8 mouse cellular contexts compared by ENCODE assay signal in genomic region chr2:91537588-91538205, GRCm38 (mm10). TPM values are rescaled to one million over a fixed set of nuclear protein-coding genes. Genes with fewer than 3 reads are reported as not detected.
DNase-seq lines count a peak whose midpoint lies in the region; ATAC-seq and TF ChIP-seq lines count a peak whose summit lies in the region.

No protein-coding gene starts in this region.

- peak overlapping the region; percentile 33; the same call in 1 of the 2 replicates for H3K9ac ChIP-seq in forebrain, embryonic 15.5 days (replicated peaks)
- peak overlapping the region; percentile 58 for H3K9ac ChIP-seq in liver, embryonic 16.5 days (ENCODE audit: low read depth, low read length)
- 0 out of 2 replicates have a peak overlapping the region, but pooled peaks have one; percentile 21 for H3K9ac ChIP-seq in neural tube, embryonic 12.5 days
- peak overlapping the region; percentile 48; the same call in 1 of the 2 replicates for H3K9ac ChIP-seq in stomach, postnatal 0 days (ENCODE audit: low read length)

- 2% methylated on average over 17 of the region's 17 CpGs for WGBS in forebrain, embryonic 15.5 days
- under 1% methylated on average over 17 of the region's 17 CpGs for WGBS in large intestine, adult 2 months
- 3% methylated on average over 17 of the region's 17 CpGs for WGBS in liver, embryonic 16.5 days (ENCODE audit: insufficient replicate concordance)
- 4% methylated on average over 17 of the region's 17 CpGs for WGBS in neural tube, embryonic 12.5 days
- WGBS in stomach, postnatal 0 days, result 2% methylated on average over 17 of the region's 17 CpGs

- peaks cover 22% of the 10 kb centered on the region for H3K4me1 ChIP-seq in forebrain, embryonic 15.5 days
- peaks cover 12% of the 10 kb centered on the region for H3K4me1 ChIP-seq in liver, embryonic 16.5 days (ENCODE audit: control insufficient read depth, low read depth, low read length)
- H3K4me1 ChIP-seq in neural tube, embryonic 12.5 days, result peaks cover 8% of the 10 kb centered on the region
- H3K4me1 ChIP-seq in stomach, postnatal 0 days (replicated peaks; ENCODE audit: control insufficient read depth, insufficient read depth), result peaks cover 4% of the 10 kb centered on the region; the same call in 1 of the 2 replicates

- no peaks in the 10 kb centered on the region for H3K36me3 ChIP-seq in forebrain, embryonic 15.5 days
- no peaks in the 10 kb centered on the region for H3K36me3 ChIP-seq in liver, embryonic 16.5 days (ENCODE audit: control insufficient read depth, insufficient read depth)
- H3K36me3 ChIP-seq in neural tube, embryonic 12.5 days, result no peaks in the 10 kb centered on the region
- no peaks in the 10 kb centered on the region for H3K36me3 ChIP-seq in stomach, postnatal 0 days (ENCODE audit: control insufficient read depth, insufficient read depth, low read length)

- peak overlapping the region; percentile 34 for H3K4me3 ChIP-seq in forebrain, embryonic 15.5 days
- peak overlapping the region; percentile 65 for H3K4me3 ChIP-seq in liver, embryonic 16.5 days (ENCODE audit: low read depth, low read length)
- peak overlapping the region; percentile 34 for H3K4me3 ChIP-seq in neural tube, embryonic 12.5 days
- H3K4me3 ChIP-seq in stomach, postnatal 0 days (ENCODE audit: low read depth, low read length), result peak overlapping the region; percentile 46

- DNase-seq in CD8-positive naive resting alpha-beta T cell, adult 2 months (ENCODE audit: low read depth in 2 of 2, low spot score in 2 of 2), result peak; percentile 56 to 70
- peak; percentile 85 for DNase-seq in cerebellum, adult 11-12 months
- peak; percentile 89 to 90 for DNase-seq in heart, postnatal 14 days
- peak; percentile 67 for DNase-seq in large intestine, adult 2 months (ENCODE audit: low read depth, low spot score)
- DNase-seq in stomach, postnatal 0 days (ENCODE audit: low spot score), result peak; percentile 93

- H3K27me3 ChIP-seq in forebrain, embryonic 15.5 days, result no peaks in the 10 kb centered on the region
- H3K27me3 ChIP-seq in liver, embryonic 16.5 days (ENCODE audit: control insufficient read depth, insufficient read depth, low read depth, low read length), result no peaks in the 10 kb centered on the region
- no peaks in the 10 kb centered on the region for H3K27me3 ChIP-seq in neural tube, embryonic 12.5 days (replicated peaks)
- H3K27me3 ChIP-seq in stomach, postnatal 0 days (ENCODE audit: control insufficient read depth, insufficient read depth, low read length), result no peaks in the 10 kb centered on the region

- H3K9me3 ChIP-seq in forebrain, embryonic 15.5 days, result no peaks in the 10 kb centered on the region
- no peaks in the 10 kb centered on the region for H3K9me3 ChIP-seq in liver, embryonic 16.5 days (replicated peaks; ENCODE audit: control insufficient read depth, low read length)
- H3K9me3 ChIP-seq in neural tube, embryonic 12.5 days, result no peaks in the 10 kb centered on the region
- H3K9me3 ChIP-seq in stomach, postnatal 0 days (ENCODE audit: control insufficient read depth, low read length), result no peaks in the 10 kb centered on the region

- intact Hi-C loops in heart, postnatal 14 days (cut with DNase I), result no loop called here

- no peak overlapping the region for H3K27ac ChIP-seq in forebrain, embryonic 15.5 days (replicated peaks)
- peak overlapping the region; percentile 14; the same call in 1 of the 2 replicates for H3K27ac ChIP-seq in liver, embryonic 16.5 days (ENCODE audit: low read length)
- H3K27ac ChIP-seq in neural tube, embryonic 12.5 days, result no peak overlapping the region
- H3K27ac ChIP-seq in stomach, postnatal 0 days (replicated peaks), result peak overlapping the region; percentile 73

- peak overlapping the region; percentile 44 for H3K4me2 ChIP-seq in forebrain, embryonic 15.5 days (replicated peaks)
- peak overlapping the region; percentile 87 for H3K4me2 ChIP-seq in liver, embryonic 16.5 days (ENCODE audit: low read depth, low read length)
- peak overlapping the region; percentile 61 for H3K4me2 ChIP-seq in neural tube, embryonic 12.5 days (replicated peaks)
- peak overlapping the region; percentile 66 for H3K4me2 ChIP-seq in stomach, postnatal 0 days (replicated peaks; ENCODE audit: low read depth)

- TF ChIP-seq CTCF in stomach, postnatal 0 days (IDR thresholded peaks at IDR 0.05; ENCODE audit: low read depth), result peak; percentile 49

- peak; percentile 80 for ATAC-seq in forebrain, embryonic 15.5 days (replicated peaks)
- ATAC-seq in liver, embryonic 16.5 days (ENCODE audit: low read depth), result peak; percentile 99
- ATAC-seq in neural tube, embryonic 12.5 days (ENCODE audit: low FRiP score, low read depth), result peak; percentile 72
- ATAC-seq in stomach, postnatal 0 days (ENCODE audit: low FRiP score, low TSS enrichment), result peak; percentile 98

- no peak for TF ChIP-seq EP300 in stomach, postnatal 0 days (optimal IDR thresholded peaks at IDR 0.05)

RNA-seq across cellular contexts. Expression of gene Ckap5, which starts 11.1 kb away (rescaled TPM):
- 132 and 139 TPM in 2 replicates for polyA plus RNA-seq in forebrain, embryonic 15.5 days (2015; fragmentation: Nextera tagmentation; extraction: Ambion mirVana)
- total RNA-seq in heart, postnatal 14 days (2021), result 10 to 100 TPM; 47.0 to 53.1 TPM
- polyA plus RNA-seq in large intestine, adult 2 months (2012; rRNA removed), result 6.1 and 9.2 TPM in 2 replicates
- polyA plus RNA-seq in liver, embryonic 16.5 days (2015; fragmentation: Nextera tagmentation; extraction: Ambion mirVana), result 32.8 and 39.3 TPM in 2 replicates
- polyA plus RNA-seq in neural tube, embryonic 12.5 days (2016; fragmentation: Nextera tagmentation; extraction: Ambion mirVana), result 127 and 139 TPM in 2 replicates
- 19.4 and 30.8 TPM in 2 replicates for polyA plus RNA-seq in stomach, postnatal 0 days (2015; fragmentation: Nextera tagmentation; extraction: Ambion mirVana)

Comparison
In these comparisons a context has a peak if more than half of its experiments do, and no peak if none do; other contexts are left out.
1. H3K27ac ChIP-seq: peak in liver, embryonic 16.5 days (single experiment) and stomach, postnatal 0 days (single experiment); none in forebrain, embryonic 15.5 days (single experiment) and neural tube, embryonic 12.5 days (single experiment).
2. Peak in every context shown above with its lines, with median percentiles within 50 percentile points of each other: DNase-seq, ATAC-seq, H3K4me2 ChIP-seq, H3K4me3 ChIP-seq and H3K9ac ChIP-seq.